Mouse (Mus musculus): Measurements from ENCODE around the gene Lrrc59.

GRCm38 (mm10) chr11:94629199-94629883 lies at the start of gene Lrrc59:
- TF ChIP-seq GATA1 (IDR thresholded peaks at IDR 0.05; ENCODE audit: borderline replicate concordance, low read length) (no peak), FLI1 (IDR thresholded peaks at IDR 0.05; ENCODE audit: low read length) (no peak)
